Mouse (Mus musculus) granulocyte monocyte progenitor cell, adult 5-6 weeks (primary cell): Measurements from ENCODE around the gene Nfib. TPM values are rescaled to one million over a fixed set of nuclear protein-coding genes. Genes with fewer than 3 reads are reported as not detected.

Experiments used
- ATAC-seq: replicated peaks from 2 replicates; pipeline ENCODE4 v1.8.0; 2016; ENCODE audit warnings: mild to moderate bottlenecking, moderate TSS enrichment, inconsistent platforms; ENCODE audit not compliant: poor library complexity, severe bottlenecking
- total RNA-seq, 2 experiments: library from RNA; stranded (forward) in 1 of 2; stranded (reverse) in 1 of 2; fragments of 200-712, 200-1000 nt in 1 of 2; fragments of >200 nt in 1 of 2; fragmentation: Nextera tagmentation in 1 of 2; gene quantifications; 2 replicates each; pipeline ENCODE4 v1.2.3; 2014 to 2017

Gene Nfib
- total RNA-seq, 2 experiments from 2014 or later, result not detected

- ATAC-seq, result no peak
Measured at GRCm38 (mm10) chr4:82378050-82378449, 327.5 kb downstream of the Nfib start.

DNA sequence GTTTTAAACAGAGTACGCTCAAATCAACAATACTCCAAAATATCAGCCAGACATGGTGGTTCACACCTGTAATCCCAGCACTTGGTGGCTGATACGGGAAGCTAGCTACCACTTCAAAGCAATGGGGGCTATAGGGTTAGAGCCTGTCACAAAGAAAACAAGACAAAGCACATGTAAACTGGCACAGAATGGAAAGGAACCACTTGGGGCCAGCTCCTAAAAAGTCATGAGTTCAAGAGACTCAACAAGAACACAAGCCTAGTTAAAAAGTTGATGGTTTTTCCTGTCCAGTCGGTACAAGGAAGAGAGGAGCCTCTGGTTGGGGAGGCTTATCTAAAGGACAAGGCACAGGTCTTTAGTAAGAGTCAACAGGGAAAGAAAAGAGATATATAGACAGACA, 327.9 kb downstream of the Nfib start:
- no peak for ATAC-seq

DNA sequence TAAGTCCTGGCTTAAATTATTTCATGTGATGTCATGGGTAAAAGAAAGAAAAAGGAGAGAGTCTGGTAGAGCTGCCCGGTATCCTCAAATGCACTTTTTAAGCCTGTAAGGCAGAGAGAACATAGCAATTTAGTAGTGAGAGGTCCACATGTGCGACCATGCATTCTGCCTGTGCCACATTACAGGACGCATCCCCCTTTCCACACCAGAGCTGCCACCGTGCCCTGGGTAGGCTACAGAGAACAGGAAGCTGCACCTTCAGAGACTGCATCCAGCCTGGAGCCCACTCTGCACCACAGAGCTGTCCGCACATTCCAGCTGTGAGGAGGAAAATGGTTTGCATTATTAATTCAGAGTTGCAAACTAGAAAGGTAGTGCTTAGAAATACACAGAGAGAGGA, 331.0 kb downstream of the Nfib start:
- ATAC-seq, result no peak

DNA sequence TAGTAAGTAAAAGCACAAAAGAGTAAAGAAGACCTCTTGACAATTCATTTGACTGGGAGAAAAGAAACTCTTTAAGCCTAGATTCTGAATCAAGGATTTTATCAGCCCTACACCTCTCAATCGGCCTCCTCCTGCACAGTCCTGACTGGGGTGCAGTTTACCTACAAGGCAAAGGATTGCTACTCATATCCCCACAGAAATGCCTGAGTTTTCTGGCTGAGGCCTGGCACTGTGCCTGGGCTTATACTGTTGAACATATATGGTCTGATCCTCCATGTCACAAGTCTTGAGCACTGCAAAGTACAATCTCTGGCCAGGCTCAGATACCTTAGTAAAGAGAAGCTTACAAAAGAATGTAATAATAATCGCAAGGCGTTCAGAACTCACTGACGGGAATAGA, 333.3 kb downstream of the Nfib start:
- no peak for ATAC-seq

- no peak for ATAC-seq
Measured at GRCm38 (mm10) chr4:82371471-82371870, 334.1 kb downstream of the Nfib start.

GRCm38 (mm10) chr4:82369011-82369776, 336.4 kb downstream of the Nfib start:
- ATAC-seq, result no peak

- no peak for ATAC-seq
Measured at GRCm38 (mm10) chr4:82368091-82368775, 337.3 kb downstream of the Nfib start.

GRCm38 (mm10) chr4:82364696-82365385, 340.7 kb downstream of the Nfib start:
- ATAC-seq, result peak; percentile 71

DNA sequence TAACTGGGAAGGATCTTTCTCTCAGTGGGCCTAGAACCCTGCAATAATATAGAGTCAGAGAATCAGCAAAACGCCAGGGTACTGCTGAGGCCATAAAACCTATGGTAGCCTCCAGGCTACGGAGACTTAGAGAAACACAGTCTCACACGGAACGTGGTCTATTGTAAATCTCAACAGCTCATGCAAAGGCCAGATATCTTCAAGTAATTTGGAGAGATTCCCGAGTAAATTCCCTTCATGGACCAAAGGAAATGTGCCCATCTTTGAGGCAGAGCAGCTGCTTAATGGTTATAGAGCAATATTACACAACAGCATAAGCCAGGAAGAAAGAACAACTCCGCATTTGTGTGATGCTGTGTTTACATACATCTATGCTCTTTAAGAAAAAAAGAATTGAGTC, 341.6 kb downstream of the Nfib start:
- ATAC-seq, result no peak

- no peak for ATAC-seq
Measured at GRCm38 (mm10) chr4:82362294-82362693, 343.3 kb downstream of the Nfib start.

GRCm38 (mm10) chr4:82360081-82360511, 345.5 kb downstream of the Nfib start:
- no peak for ATAC-seq

DNA sequence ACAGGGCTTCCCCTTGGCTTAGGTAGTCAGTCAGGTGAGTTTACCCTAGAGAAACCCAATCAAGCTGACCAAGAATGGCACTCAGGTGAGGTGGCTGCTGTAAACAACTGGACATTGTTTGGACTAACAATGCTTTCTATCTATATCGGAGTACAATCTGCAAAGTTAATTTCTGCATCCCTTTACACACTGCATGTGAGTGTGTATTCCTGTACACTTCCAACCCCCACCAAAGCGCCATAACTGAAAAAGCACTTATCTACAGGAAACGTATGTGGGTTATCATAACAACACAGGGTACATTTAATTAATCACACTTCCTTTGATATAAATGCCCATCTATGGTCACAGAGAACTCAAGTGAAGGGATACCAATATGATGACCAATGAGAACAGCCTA, 346.4 kb downstream of the Nfib start:
- ATAC-seq, result no peak; the same call in 1 of the 2 replicates

GRCm38 (mm10) chr4:82349006-82349405, 356.5 kb downstream of the Nfib start:
- ATAC-seq, result no peak

DNA sequence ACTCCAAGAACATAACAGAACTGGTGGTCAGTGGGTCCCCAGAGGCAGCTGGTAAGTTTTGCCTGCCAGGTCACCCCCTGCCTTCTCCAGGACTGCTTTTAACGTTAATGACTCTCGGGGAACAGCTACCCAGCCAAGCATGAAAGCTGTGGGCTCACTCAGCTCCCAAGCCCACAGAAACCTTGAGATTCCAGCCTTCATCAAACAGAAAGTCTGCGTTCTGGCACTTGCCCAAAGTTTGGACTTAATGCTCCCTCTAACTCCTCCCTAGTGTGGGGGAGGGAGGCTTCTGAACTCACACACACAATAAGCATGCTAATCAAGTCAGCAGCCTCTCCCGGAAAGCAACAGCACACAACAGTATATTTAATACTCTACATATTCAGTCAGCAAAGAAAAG, 360.8 kb downstream of the Nfib start:
- ATAC-seq, result no peak

DNA sequence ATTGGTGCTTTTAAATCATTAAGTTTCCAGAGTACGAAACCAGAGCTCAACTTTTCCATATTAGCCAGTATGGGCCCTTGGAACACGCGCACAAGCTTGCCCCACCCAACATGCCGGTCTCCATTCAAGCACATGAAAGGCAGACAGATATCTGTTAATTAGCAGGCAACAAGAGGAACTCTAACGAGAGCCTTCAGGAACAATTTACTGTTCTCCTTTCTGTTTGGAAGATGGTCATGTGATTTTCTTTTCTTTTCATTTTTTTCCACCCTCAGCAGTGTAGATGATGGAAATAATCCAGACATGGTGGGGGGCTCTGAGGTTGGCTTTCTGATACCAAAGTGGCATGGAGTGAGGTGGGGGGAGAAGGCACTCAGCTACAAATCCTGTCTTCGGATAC, 361.3 kb downstream of the Nfib start:
- ATAC-seq, result no peak

DNA sequence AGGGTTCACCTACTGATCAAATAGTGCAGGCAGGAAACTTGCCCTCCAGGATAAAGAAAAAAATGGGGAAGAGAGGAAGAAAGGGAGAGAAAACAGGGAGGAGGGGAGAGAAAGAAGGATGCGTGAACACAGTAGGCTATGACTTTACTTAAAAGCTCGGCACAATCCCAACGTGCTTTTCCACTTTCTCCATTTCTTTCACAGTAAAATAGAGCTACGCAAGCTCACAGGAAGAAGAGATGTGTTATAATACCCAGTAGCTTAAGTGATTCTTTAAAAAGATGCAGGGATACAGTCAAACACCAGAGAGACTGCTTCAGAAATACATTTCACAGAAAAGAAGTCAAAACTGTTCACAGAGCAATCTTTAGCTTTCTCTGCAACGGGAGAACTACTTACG, 366.6 kb downstream of the Nfib start:
- no peak for ATAC-seq

GRCm38 (mm10) chr4:82338481-82338880, 367.1 kb downstream of the Nfib start:
- no peak for ATAC-seq

- ATAC-seq, result no peak
Measured at GRCm38 (mm10) chr4:82336951-82337381, 368.6 kb downstream of the Nfib start.

GRCm38 (mm10) chr4:82335266-82335865, 370.2 kb downstream of the Nfib start:
- no peak for ATAC-seq

- no peak for ATAC-seq
Measured at GRCm38 (mm10) chr4:82333413-82333812, 372.1 kb downstream of the Nfib start.

DNA sequence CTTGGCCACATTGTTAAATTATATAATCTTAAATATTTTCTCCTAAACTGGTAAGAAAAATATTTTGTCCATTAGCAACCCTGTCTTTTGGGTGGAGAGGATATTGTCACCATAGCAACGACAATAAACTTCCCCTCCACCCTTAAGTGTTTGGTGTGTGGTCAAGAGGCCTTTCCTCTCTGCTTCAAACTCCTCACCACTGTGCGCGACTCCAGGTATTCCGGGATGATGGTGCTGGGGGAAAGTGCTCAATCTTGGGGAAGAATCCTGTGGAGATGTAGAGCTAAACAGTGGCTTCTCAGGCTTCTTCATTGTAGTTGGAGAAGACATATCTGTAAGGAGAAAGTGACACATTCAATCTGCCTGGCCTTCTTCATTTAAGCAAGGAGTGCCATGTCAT, 375.5 kb downstream of the Nfib start:
- ATAC-seq, result no peak
